In the genomic region with DNA sequence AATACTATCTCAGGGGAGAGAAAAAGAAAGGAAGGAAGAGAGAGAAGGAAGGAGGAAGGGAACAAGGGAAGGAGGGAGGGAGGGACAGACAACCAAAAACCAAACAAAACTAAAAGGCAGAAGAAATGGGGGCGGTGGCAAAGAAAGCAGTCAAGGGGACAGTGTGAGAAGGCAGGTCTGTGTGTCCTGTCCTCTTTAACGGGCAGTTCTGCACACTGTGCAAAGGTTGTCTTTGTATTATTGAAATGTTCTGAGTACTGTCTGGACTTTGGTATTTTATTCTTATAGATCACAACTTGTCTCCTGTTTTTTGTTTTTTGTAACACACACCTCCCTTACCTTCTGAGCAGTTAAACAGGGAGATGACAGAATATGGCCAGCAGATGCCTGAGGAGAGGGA, we compare ENCODE assay signal across 16 mouse cellular contexts. TPM values are rescaled to one million over a fixed set of nuclear protein-coding genes. Genes with fewer than 3 reads are reported as not detected.
"Had no signal": no experiment of that assay in that cellular context is flagged by ENCODE, and none has a peak within 500 bp of the region (broad histone marks: within the 10 kb centered on the region; RNA-seq: fewer than 3 reads in every experiment).

No protein-coding gene starts in this region.

- H3K4me1 ChIP-seq: stomach, embryonic 15.5 days had no signal

- H3K27me3 ChIP-seq: neural tube, embryonic 13.5 days; neural tube, embryonic 15.5 days; stomach, embryonic 15.5 days had no signal

- H3K9me3 ChIP-seq: neural tube, embryonic 13.5 days; neural tube, embryonic 15.5 days; stomach, embryonic 15.5 days had no signal

- H3K36me3 ChIP-seq: neural tube, embryonic 13.5 days; neural tube, embryonic 15.5 days; stomach, embryonic 15.5 days had no signal

- H3K4me3 ChIP-seq: neural tube, embryonic 13.5 days; neural tube, embryonic 15.5 days; stomach, embryonic 15.5 days had no signal

- H3K9ac ChIP-seq: neural tube, embryonic 13.5 days; neural tube, embryonic 15.5 days; stomach, embryonic 15.5 days had no signal

- H3K27ac ChIP-seq: neural tube, embryonic 13.5 days; neural tube, embryonic 15.5 days; stomach, embryonic 15.5 days had no signal

- H3K4me2 ChIP-seq: neural tube, embryonic 13.5 days; neural tube, embryonic 15.5 days; stomach, embryonic 15.5 days had no signal

- DNase-seq: retina, postnatal 1 day; right cerebral cortex, adult 18-20 months; right cerebral cortex, postnatal 14 days; right cerebral cortex, postnatal 25 days; right cerebral cortex, postnatal 4 days; spleen, adult 18-20 months; thymus, adult 18-20 months; thymus, adult 2 months; thymus, postnatal 14 days; thymus, postnatal 25 days; thymus, postnatal 36 days; thymus, postnatal 4 days had no signal

RNA-seq across cellular contexts. Expression of a gene that starts 55.6 kb away (rescaled TPM):
- total RNA-seq: neutrophil, adult 5-6 weeks had no signal
